Mouse (Mus musculus) lung, adult 2 months (tissue): Measurements from ENCODE around the gene Hfe2.

Experiments
- CTCF ChIP-seq: fragments of 200-500 bp; IDR thresholded peaks from 2 replicates; pipeline ENCODE4 v1.5.1; 2011; ENCODE audit warnings: mild to moderate bottlenecking, low read length, control low read depth; ENCODE audit not compliant: insufficient read depth
- POLR2A ChIP-seq: fragments of 200-500 bp; IDR thresholded peaks from 2 replicates; pipeline ENCODE4 v1.6.1; 2011; ENCODE audit warnings: low read depth, mild to moderate bottlenecking, control low read depth, low read length, borderline replicate concordance; ENCODE audit errors: extremely low read depth

DNA sequence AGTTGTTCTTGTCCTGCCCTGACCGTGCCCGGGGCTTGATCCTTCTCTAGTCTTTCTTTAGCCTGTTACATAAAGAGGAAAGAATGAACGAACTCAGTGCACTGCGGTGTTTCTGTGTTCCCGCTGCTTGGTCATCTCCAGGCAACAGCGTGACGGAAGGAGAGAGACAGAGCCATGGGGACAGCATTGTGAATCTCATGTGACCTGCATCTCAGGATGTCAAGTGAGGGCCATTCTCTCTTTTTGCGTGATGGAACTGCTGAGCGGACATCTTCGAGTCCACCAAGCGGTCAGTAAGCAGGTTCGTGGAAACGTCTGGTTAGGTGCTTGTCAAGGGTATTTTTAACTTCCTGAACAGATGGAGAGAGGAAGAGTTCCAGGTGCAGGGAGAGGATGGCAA lies 44.5 kb downstream of the Hfe2 start:
- TF ChIP-seq POLR2A = no peak
- TF ChIP-seq CTCF = no peak
